17 mouse cellular contexts compared by ENCODE assay signal in genomic region chr11:113107205-113107844, GRCm38 (mm10).
DNase-seq lines count a peak whose midpoint lies in the region; ATAC-seq lines count a peak whose summit lies in the region.
"Had no signal": no experiment of that assay in that cellular context is flagged by ENCODE, and none has a peak within 500 bp of the region (broad histone marks: within the 10 kb centered on the region; RNA-seq: fewer than 3 reads in every experiment).

No protein-coding gene starts in this region.

- peak; percentile 17 for DNase-seq in kidney, adult 9 months
- no peak for DNase-seq in kidney, adult 11 months
- DNase-seq in kidney, postnatal 10 days: peak; percentile 39
- peak; percentile 44 for DNase-seq in mesoderm, embryonic 11.5 days (ENCODE audit: low read depth, low spot score)
- DNase-seq in heart, adult 11 months: no peak
- no peak for DNase-seq in left cerebral cortex, adult 18-20 months (ENCODE audit: low spot score in 2 of 2)
- DNase-seq: adrenal gland, postnatal 10 days; cerebellum, postnatal 10 days; gastrocnemius, adult 2 months; layer of hippocampus, postnatal 36 days; left cerebral cortex, postnatal 4 days; lung, adult 18-20 months; lung, postnatal 36 days had no signal

- WGBS in forebrain, embryonic 15.5 days: 50% methylated on average over 16 of the region's 16 CpGs

- H3K4me2 ChIP-seq in forebrain, embryonic 15.5 days (replicated peaks): no peak overlapping the region
- H3K4me2 ChIP-seq: midbrain, embryonic 13.5 days had no signal

- 0 out of 2 replicates have a peak overlapping the region, but pooled peaks have one; percentile 12 for H3K27ac ChIP-seq in forebrain, embryonic 15.5 days (replicated peaks)
- H3K27ac ChIP-seq: gastrocnemius, adult 2 months; hindbrain, postnatal 0 days; midbrain, embryonic 13.5 days had no signal

- H3K4me3 ChIP-seq in forebrain, embryonic 15.5 days: no peak overlapping the region
- H3K4me3 ChIP-seq: gastrocnemius, adult 2 months; midbrain, embryonic 13.5 days had no signal

- no peak for ATAC-seq in forebrain, embryonic 15.5 days (replicated peaks)
- ATAC-seq: CD4-positive, CD25-positive, alpha-beta regulatory T cell, adult 4 months; hindbrain, postnatal 0 days; midbrain, embryonic 13.5 days had no signal

- no peaks in the 10 kb centered on the region for H3K9me3 ChIP-seq in forebrain, embryonic 15.5 days
- H3K9me3 ChIP-seq: midbrain, embryonic 13.5 days had no signal

- peaks cover 39% of the 10 kb centered on the region for H3K4me1 ChIP-seq in forebrain, embryonic 15.5 days

- H3K27me3 ChIP-seq in forebrain, embryonic 15.5 days: no peaks in the 10 kb centered on the region
- H3K27me3 ChIP-seq: midbrain, embryonic 13.5 days had no signal

- no peaks in the 10 kb centered on the region for H3K36me3 ChIP-seq in forebrain, embryonic 15.5 days
- H3K36me3 ChIP-seq: midbrain, embryonic 13.5 days had no signal

- no peak overlapping the region for H3K9ac ChIP-seq in forebrain, embryonic 15.5 days (replicated peaks)
- H3K9ac ChIP-seq: midbrain, embryonic 13.5 days had no signal

Comparison
In these comparisons a context has a peak if more than half of its experiments do, and no peak if none do; other contexts are left out.
1. DNase-seq: peak in kidney, adult 9 months (single experiment), kidney, postnatal 10 days (single experiment) and mesoderm, embryonic 11.5 days (single experiment); none in kidney, adult 11 months (single experiment), heart, adult 11 months (single experiment) and left cerebral cortex, adult 18-20 months (0 of 2).